Mouse (Mus musculus) embryonic facial prominence, embryonic 11.5 days (tissue): ENCODE data around the gene Dcp1a. TPM values are rescaled to one million over a fixed set of nuclear protein-coding genes. Genes with fewer than 3 reads are reported as not detected.

Experiments
- microRNA-seq: library from miRNA; unstranded; fragments of <30 nt; microRNA quantifications from one replicate; pipeline ENCODE4, GENCODE M21; 2016; ENCODE audit warnings: borderline number of aligned reads
- polyA plus RNA-seq: library from polyadenylated mRNA; unstranded; fragments of >200 nt; fragmentation: Nextera tagmentation; extraction: Ambion mirVana; gene quantifications from 2 replicates; pipeline ENCODE4 v1.2.1, GENCODE M21; 2014

Gene Dcp1a
- polyA plus RNA-seq, 1 experiment from 2014 or later = 34.8 TPM

Small RNA genes within 50 kb of the gene (microRNA-seq; reads per million reads assigned to microRNA genes)
- 5.2 reads per million, percentile 4 among the genes with 10 or more reads in this experiment for gene Mir3076

Other genes starting within 250 kb of the Dcp1a start
- gene Cacna1d, start 11.9 kb downstream of the Dcp1a start, polyA plus RNA-seq = 0.88 and 2.2 TPM in 2 replicates
- 131 TPM in 2 replicates for gene Tkt, start 68.8 kb downstream of the Dcp1a start, polyA plus RNA-seq
- gene Prkcd, start 146.7 kb downstream of the Dcp1a start, polyA plus RNA-seq = 30.0 and 31.7 TPM in 2 replicates
- gene Rft1, start 174.8 kb downstream of the Dcp1a start, polyA plus RNA-seq = 12.9 and 17.6 TPM in 2 replicates
- 18.5 and 20.5 TPM in 2 replicates for gene Sfmbt1, start 235.3 kb downstream of the Dcp1a start, polyA plus RNA-seq